Mouse (Mus musculus): ENCODE measurements around the gene Acot1.

DNA sequence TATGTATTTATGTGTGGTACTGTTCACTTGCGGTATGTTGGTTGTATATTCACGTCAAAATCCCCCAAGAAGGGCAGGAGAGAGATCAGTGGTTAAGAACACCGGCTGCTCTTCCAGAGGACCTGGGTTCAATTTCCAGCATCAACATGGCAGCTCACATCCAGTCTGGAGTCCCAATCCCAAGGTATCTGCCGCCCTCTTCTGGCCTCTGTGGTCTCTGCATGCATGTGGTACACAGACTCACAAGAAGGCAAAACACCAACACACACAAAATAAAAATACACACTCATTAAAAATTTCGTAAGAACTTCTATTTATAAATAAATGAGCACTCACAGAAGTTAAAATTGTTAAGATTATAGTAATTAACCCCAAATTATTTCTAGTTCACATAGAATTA, 53.9 kb downstream of the Acot1 start:
- no peak for TF ChIP-seq GATA1 (IDR thresholded peaks at IDR 0.05; ENCODE audit: low read length)
- TF ChIP-seq TAL1 (IDR thresholded peaks at IDR 0.05; ENCODE audit: low read length) = no peak
